8 mouse cellular contexts compared by ENCODE assay signal in the genomic region with DNA sequence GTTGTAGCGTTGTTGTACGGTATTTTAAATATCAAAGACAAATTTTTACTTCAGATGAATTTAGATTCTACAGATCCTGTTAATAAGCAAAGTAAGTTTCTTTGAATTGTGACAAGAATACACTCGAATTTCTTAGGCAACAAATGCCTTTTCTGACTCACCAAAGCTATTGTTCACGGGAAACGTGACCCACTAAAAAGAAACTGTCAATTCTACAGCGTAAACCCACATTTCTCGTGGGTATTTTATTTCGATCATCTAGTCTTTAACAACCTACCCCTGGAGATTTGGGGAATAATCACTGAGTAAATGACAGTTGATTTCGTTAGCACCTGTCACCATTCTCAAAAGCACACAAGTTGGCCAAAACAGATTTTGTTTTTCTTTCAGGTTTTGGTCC. TPM values are rescaled to one million over a fixed set of nuclear protein-coding genes. Genes with fewer than 3 reads are reported as not detected.
DNase-seq lines count a peak whose midpoint lies in the region; ATAC-seq and TF ChIP-seq lines count a peak whose summit lies in the region.

No protein-coding gene starts in this region.

- H3K9ac ChIP-seq in hindbrain, embryonic 15.5 days = peak overlapping the region; percentile 95
- peak overlapping the region; percentile 93; the same call in 1 of the 2 replicates for H3K9ac ChIP-seq in midbrain, postnatal 0 days (replicated peaks; ENCODE audit: low read length, poor library complexity, severe bottlenecking)

- ATAC-seq in hindbrain, embryonic 15.5 days (ENCODE audit: low FRiP score, low read depth) = no peak
- no peak for ATAC-seq in midbrain, postnatal 0 days (ENCODE audit: low FRiP score)

- H3K4me3 ChIP-seq in layer of hippocampus, adult 2 months = peak overlapping the region; percentile 89
- H3K4me3 ChIP-seq in cortical plate, adult 2 months (ENCODE audit: insufficient read depth, low read length) = peak overlapping the region; percentile 50
- peak overlapping the region; percentile 99 for H3K4me3 ChIP-seq in hindbrain, embryonic 15.5 days
- peak overlapping the region; percentile 98 for H3K4me3 ChIP-seq in midbrain, postnatal 0 days (ENCODE audit: low read depth, low read length)

- no peak for TF ChIP-seq CTCF in layer of hippocampus, adult 2 months (conservative IDR thresholded peaks at IDR 0.05)
- TF ChIP-seq CTCF in cortical plate, adult 2 months (IDR thresholded peaks at IDR 0.05; ENCODE audit: extremely low read depth, insufficient read depth, low read length) = no peak
- no peak for TF ChIP-seq CTCF in midbrain, postnatal 0 days (IDR thresholded peaks at IDR 0.05)

- H3K4me2 ChIP-seq in hindbrain, embryonic 15.5 days = peak overlapping the region; percentile 66
- H3K4me2 ChIP-seq in midbrain, postnatal 0 days (ENCODE audit: low read depth, low read length, poor library complexity, severe bottlenecking) = peak overlapping the region; percentile 72

- no peaks in the 10 kb centered on the region for H3K36me3 ChIP-seq in hindbrain, embryonic 15.5 days
- no peaks in the 10 kb centered on the region for H3K36me3 ChIP-seq in midbrain, postnatal 0 days (ENCODE audit: insufficient read depth, low read length)

- DNase-seq in layer of hippocampus, adult 2 months (ENCODE audit: low spot score in 2 of 2) = no peak
- no peak for DNase-seq in layer of hippocampus, adult 18-20 months (ENCODE audit: low spot score in 2 of 2)
- DNase-seq in midbrain, postnatal 0 days (ENCODE audit: low spot score) = no peak
- no peak for DNase-seq in adrenal gland, adult (ENCODE audit: inconsistent age in 2 of 2, low spot score in 1 of 2)
- DNase-seq in cerebellum, postnatal 14 days = no peak
- DNase-seq in right cerebral cortex, postnatal 14 days = no peak

- no peaks in the 10 kb centered on the region for H3K27me3 ChIP-seq in hindbrain, embryonic 15.5 days
- no peaks in the 10 kb centered on the region for H3K27me3 ChIP-seq in midbrain, postnatal 0 days (ENCODE audit: insufficient read depth, low read length)

- H3K9me3 ChIP-seq in hindbrain, embryonic 15.5 days = no peaks in the 10 kb centered on the region
- H3K9me3 ChIP-seq in midbrain, postnatal 0 days (ENCODE audit: low read length) = no peaks in the 10 kb centered on the region

- H3K27ac ChIP-seq in layer of hippocampus, adult 2 months = peak overlapping the region; percentile 83
- 0 out of 2 replicates have a peak overlapping the region, but pooled peaks have one; percentile 59 for H3K27ac ChIP-seq in cortical plate, adult 2 months (ENCODE audit: insufficient read depth, low read length)
- H3K27ac ChIP-seq in hindbrain, embryonic 15.5 days (replicated peaks) = peak overlapping the region; percentile 98
- peak overlapping the region; percentile 94; the same call in 1 of the 2 replicates for H3K27ac ChIP-seq in midbrain, postnatal 0 days (ENCODE audit: low read depth, low read length)

- no peak for TF ChIP-seq POLR2A in cortical plate, adult 2 months (IDR thresholded peaks at IDR 0.05; ENCODE audit: extremely low read depth, insufficient read depth, low read length)

- 5% methylated on average over 9 of the region's 9 CpGs for WGBS in hindbrain, embryonic 15.5 days
- 6% methylated on average over 9 of the region's 9 CpGs for WGBS in midbrain, postnatal 0 days

- no peaks in the 10 kb centered on the region for H3K4me1 ChIP-seq in cortical plate, adult 2 months (ENCODE audit: control insufficient read depth, insufficient read depth, low read length)
- peaks cover 28% of the 10 kb centered on the region for H3K4me1 ChIP-seq in hindbrain, embryonic 15.5 days (replicated peaks)
- H3K4me1 ChIP-seq in midbrain, postnatal 0 days (ENCODE audit: insufficient read depth, low read length) = no peaks in the 10 kb centered on the region

RNA-seq across cellular contexts. Expression of a gene that starts 1.6 kb away (rescaled TPM):
- total RNA-seq in layer of hippocampus, adult 2 months (2021) = 10 to 100 TPM; 16.0 to 17.4 TPM
- 10 to 100 TPM in 1 of 2 experiments, 1 to 10 TPM in 1; 9.8 to 13.7 TPM for total RNA-seq in layer of hippocampus, adult 18-20 months (2021)
- polyA plus RNA-seq in cortical plate, adult 2 months (2012; rRNA removed) = 16.3 and 16.6 TPM in 2 replicates
- 53.0 and 73.2 TPM in 2 replicates for polyA plus RNA-seq in hindbrain, embryonic 15.5 days (2015; fragmentation: Nextera tagmentation; extraction: Ambion mirVana)
- 16.6 and 34.5 TPM in 2 replicates for total RNA-seq in midbrain, postnatal 0 days (2014; rRNA removed)
- polyA plus RNA-seq in midbrain, postnatal 0 days (2015; fragmentation: Nextera tagmentation; extraction: Ambion mirVana) = 21.5 and 25.8 TPM in 2 replicates
